Mouse (Mus musculus) bone marrow macrophage, adult 2 months (primary cell): Measurements from ENCODE around the gene Pde11a.

Source experiments
- CTCF ChIP-seq: IDR thresholded peaks from 2 replicates; pipeline ENCODE4 v1.5.1; 2012; ENCODE audit warnings: low read depth, mild to moderate bottlenecking, low read length, moderate library complexity
- POLR2A ChIP-seq: IDR thresholded peaks from 2 replicates; pipeline ENCODE4 v1.6.1; 2012; ENCODE audit warnings: mild to moderate bottlenecking, low read depth, low read length, borderline replicate concordance

- TF ChIP-seq CTCF = no peak
- TF ChIP-seq POLR2A = no peak
Observed at GRCm38 (mm10) chr2:76374544-76375206, 36.1 kb upstream of the Pde11a start.
